Comparison of ENCODE assay signal across 23 mouse cellular contexts in the genomic region with DNA sequence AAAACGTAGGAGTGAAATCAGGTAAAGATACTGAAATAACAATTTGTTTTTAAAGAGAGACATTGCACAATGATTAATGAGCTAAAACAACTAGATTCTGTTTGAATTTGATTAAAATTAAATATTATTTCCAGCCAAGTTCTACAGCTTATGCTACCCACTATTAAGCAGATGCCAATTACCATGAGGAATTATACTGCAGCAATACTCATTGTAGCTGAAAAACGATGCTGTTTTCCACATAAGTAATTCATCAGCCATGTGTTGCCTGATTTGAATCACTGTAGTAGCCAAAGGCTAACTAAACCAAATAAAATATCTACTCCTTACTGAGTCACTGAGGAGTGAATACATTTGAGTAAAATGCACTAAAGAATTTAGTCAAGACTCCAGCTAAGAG.
A peak's percentile ranks its signal among the peaks of the same experiment; 100 is the strongest.
DNase-seq lines count a peak whose midpoint lies in the region; ATAC-seq and TF ChIP-seq lines count a peak whose summit lies in the region.
"Had no signal": no experiment of that assay in that cellular context is flagged by ENCODE, and none has a peak within 500 bp of the region (broad histone marks: within the 10 kb centered on the region; RNA-seq: fewer than 3 reads in every experiment).

No protein-coding gene starts in this region.

- peak; percentile 21 for DNase-seq in brain, embryonic 14.5 days (ENCODE audit: low read depth)
- peak; percentile 6 for DNase-seq in telencephalon, adult 2 months (ENCODE audit: low read depth, low spot score)
- no peak for DNase-seq in thymus, adult 18-20 months
- DNase-seq: adrenal gland, adult 2 months; adrenal gland, adult 8-10 months; adrenal gland, postnatal 10 days; adrenal gland, postnatal 14 days; adrenal gland, postnatal 25 days; adrenal gland, postnatal 36 days; B cell, adult 2 months; cerebellum, adult 11 months; cerebellum, adult 11-12 months; cerebellum, adult 18-20 months had no signal

- no peak overlapping the region for H3K27ac ChIP-seq in forebrain, embryonic 15.5 days (replicated peaks)
- H3K27ac ChIP-seq in forebrain, embryonic 12.5 days, result no peak overlapping the region
- H3K27ac ChIP-seq in forebrain, embryonic 16.5 days (ENCODE audit: low read length), result no peak overlapping the region
- no peak overlapping the region for H3K27ac ChIP-seq in forebrain, embryonic 13.5 days
- H3K27ac ChIP-seq in liver, embryonic 12.5 days, result no peak overlapping the region

- H3K27me3 ChIP-seq in forebrain, embryonic 15.5 days, result no peaks in the 10 kb centered on the region
- no peaks in the 10 kb centered on the region for H3K27me3 ChIP-seq in forebrain, embryonic 12.5 days
- no peaks in the 10 kb centered on the region for H3K27me3 ChIP-seq in forebrain, embryonic 16.5 days (replicated peaks; ENCODE audit: control insufficient read depth, insufficient read depth, low read length)
- no peaks in the 10 kb centered on the region for H3K27me3 ChIP-seq in forebrain, embryonic 13.5 days
- no peaks in the 10 kb centered on the region for H3K27me3 ChIP-seq in liver, embryonic 12.5 days (replicated peaks)
- H3K27me3 ChIP-seq: CH12.LX, Patski had no signal

- H3K4me2 ChIP-seq in forebrain, embryonic 15.5 days (replicated peaks), result no peak overlapping the region
- H3K4me2 ChIP-seq in forebrain, embryonic 12.5 days, result no peak overlapping the region
- H3K4me2 ChIP-seq in forebrain, embryonic 16.5 days (ENCODE audit: low read length), result no peak overlapping the region
- no peak overlapping the region for H3K4me2 ChIP-seq in forebrain, embryonic 13.5 days
- H3K4me2 ChIP-seq in liver, embryonic 12.5 days, result no peak overlapping the region

- H3K36me3 ChIP-seq in forebrain, embryonic 15.5 days, result no peaks in the 10 kb centered on the region
- H3K36me3 ChIP-seq in forebrain, embryonic 12.5 days (replicated peaks), result no peaks in the 10 kb centered on the region
- no peaks in the 10 kb centered on the region for H3K36me3 ChIP-seq in forebrain, embryonic 16.5 days (ENCODE audit: control insufficient read depth, insufficient read depth)
- H3K36me3 ChIP-seq in forebrain, embryonic 13.5 days (ENCODE audit: poor library complexity, severe bottlenecking), result no peaks in the 10 kb centered on the region
- H3K36me3 ChIP-seq in liver, embryonic 12.5 days, result no peaks in the 10 kb centered on the region
- H3K36me3 ChIP-seq: G1E had no signal

- no peak for TF ChIP-seq CTCF in brain, embryonic 14.5 days (IDR thresholded peaks at IDR 0.05; ENCODE audit: borderline replicate concordance, extremely low read depth, insufficient read depth, insufficient read length)

- H3K4me3 ChIP-seq in forebrain, embryonic 15.5 days, result no peak overlapping the region
- no peak overlapping the region for H3K4me3 ChIP-seq in forebrain, embryonic 12.5 days (replicated peaks)
- H3K4me3 ChIP-seq in forebrain, embryonic 16.5 days (replicated peaks; ENCODE audit: low read length), result no peak overlapping the region
- no peak overlapping the region for H3K4me3 ChIP-seq in forebrain, embryonic 13.5 days
- no peak overlapping the region for H3K4me3 ChIP-seq in liver, embryonic 12.5 days

- no peak for TF ChIP-seq POLR2A in brain, embryonic 14.5 days (IDR thresholded peaks at IDR 0.05; ENCODE audit: borderline replicate concordance, extremely low read depth, insufficient read depth, insufficient read length, poor library complexity, severe bottlenecking)

- H3K9me3 ChIP-seq in forebrain, embryonic 15.5 days, result no peaks in the 10 kb centered on the region
- no peaks in the 10 kb centered on the region for H3K9me3 ChIP-seq in forebrain, embryonic 12.5 days
- H3K9me3 ChIP-seq in forebrain, embryonic 16.5 days (ENCODE audit: control insufficient read depth, low read length), result no peaks in the 10 kb centered on the region
- H3K9me3 ChIP-seq in forebrain, embryonic 13.5 days (replicated peaks), result no peaks in the 10 kb centered on the region
- H3K9me3 ChIP-seq in liver, embryonic 12.5 days (replicated peaks), result no peaks in the 10 kb centered on the region
- H3K9me3 ChIP-seq: G1E had no signal

- 35% methylated on average over 2 of the region's 2 CpGs for WGBS in forebrain, embryonic 15.5 days
- 60% methylated on average over 2 of the region's 2 CpGs for WGBS in forebrain, embryonic 12.5 days
- WGBS in forebrain, embryonic 16.5 days, result 42% methylated on average over 2 of the region's 2 CpGs
- 48% methylated on average over 2 of the region's 2 CpGs for WGBS in forebrain, embryonic 13.5 days
- WGBS in liver, embryonic 12.5 days (ENCODE audit: insufficient replicate concordance), result 53% methylated on average over 2 of the region's 2 CpGs

- 0 out of 2 replicates have a peak, but pooled peaks cover 3% of the 10 kb centered on the region for H3K4me1 ChIP-seq in forebrain, embryonic 15.5 days
- H3K4me1 ChIP-seq in forebrain, embryonic 12.5 days, result no peaks in the 10 kb centered on the region
- no peaks in the 10 kb centered on the region for H3K4me1 ChIP-seq in forebrain, embryonic 16.5 days (replicated peaks; ENCODE audit: control insufficient read depth, insufficient read depth, low read length)
- H3K4me1 ChIP-seq in forebrain, embryonic 13.5 days, result no peaks in the 10 kb centered on the region
- H3K4me1 ChIP-seq in liver, embryonic 12.5 days, result no peaks in the 10 kb centered on the region

- H3K9ac ChIP-seq in forebrain, embryonic 15.5 days (replicated peaks), result no peak overlapping the region
- no peak overlapping the region for H3K9ac ChIP-seq in forebrain, embryonic 12.5 days
- H3K9ac ChIP-seq in forebrain, embryonic 16.5 days (replicated peaks; ENCODE audit: low read depth, low read length), result no peak overlapping the region
- no peak overlapping the region for H3K9ac ChIP-seq in forebrain, embryonic 13.5 days
- no peak overlapping the region for H3K9ac ChIP-seq in liver, embryonic 12.5 days

- peak; percentile 70; the same call in 1 of the 2 replicates for ATAC-seq in forebrain, embryonic 15.5 days (replicated peaks)
- no peak for ATAC-seq in forebrain, embryonic 12.5 days (ENCODE audit: low FRiP score)
- peak; percentile 71 for ATAC-seq in forebrain, embryonic 16.5 days
- no peak for ATAC-seq in forebrain, embryonic 13.5 days
- ATAC-seq in liver, embryonic 12.5 days, result no peak
- ATAC-seq: activated CD4-positive, CD25-positive, alpha-beta regulatory T cell, adult 4 months; CD4-positive, CD25-positive, alpha-beta regulatory T cell, adult 4 months; Patski had no signal

Comparison
In these comparisons a context has a peak if more than half of its experiments do, and no peak if none do; other contexts are left out.
1. ATAC-seq: peak in forebrain, embryonic 15.5 days (single experiment) and forebrain, embryonic 16.5 days (single experiment); none in forebrain, embryonic 12.5 days (single experiment), forebrain, embryonic 13.5 days (single experiment) and liver, embryonic 12.5 days (single experiment).
2. DNase-seq: peak in brain, embryonic 14.5 days (single experiment) and telencephalon, adult 2 months (single experiment); none in thymus, adult 18-20 months (0 of 2).